ENCODE assay signal across 12 mouse cellular contexts in the genomic region with DNA sequence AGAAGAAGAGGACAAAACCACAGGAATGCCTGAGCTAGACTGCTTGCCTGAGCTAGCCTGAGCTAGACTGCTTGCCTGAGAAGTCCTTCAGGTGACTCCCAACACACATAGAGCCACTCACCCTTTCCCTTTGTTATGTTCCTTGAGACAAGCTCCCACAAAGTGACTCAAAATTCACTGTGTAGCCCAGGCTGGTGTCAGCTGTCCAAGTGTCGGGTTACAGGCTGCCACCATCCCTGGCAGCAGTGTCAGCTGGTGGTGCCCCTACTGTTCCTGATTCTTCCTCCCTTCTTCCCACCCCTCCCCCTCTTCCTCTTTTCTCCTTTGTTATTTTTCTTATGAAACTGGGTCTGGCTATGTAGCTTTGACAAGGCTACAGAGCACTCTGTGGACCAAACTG. TPM values are rescaled to one million over a fixed set of nuclear protein-coding genes. Genes with fewer than 3 reads are reported as not detected.
DNase-seq lines count a peak whose midpoint lies in the region; ATAC-seq and TF ChIP-seq lines count a peak whose summit lies in the region.
"Had no signal": no experiment of that assay in that cellular context is flagged by ENCODE, and none has a peak within 500 bp of the region (broad histone marks: within the 10 kb centered on the region; RNA-seq: fewer than 3 reads in every experiment).

No protein-coding gene starts in this region.

- H3K9me3 ChIP-seq in heart, embryonic 12.5 days (replicated peaks), result no peaks in the 10 kb centered on the region; the same call in 1 of the 2 replicates
- peaks cover 3% of the 10 kb centered on the region; the same call in 1 of the 2 replicates for H3K9me3 ChIP-seq in limb, embryonic 12.5 days

- peaks cover 35% of the 10 kb centered on the region for H3K4me1 ChIP-seq in heart, embryonic 12.5 days (replicated peaks)
- peaks cover 32% of the 10 kb centered on the region for H3K4me1 ChIP-seq in bone marrow macrophage, adult 2 months (ENCODE audit: control insufficient read depth, insufficient read depth, low read length)
- H3K4me1 ChIP-seq in limb, embryonic 12.5 days (replicated peaks), result peaks cover 4% of the 10 kb centered on the region; the same call in 1 of the 2 replicates

- no peaks in the 10 kb centered on the region for H3K27me3 ChIP-seq in heart, embryonic 12.5 days (replicated peaks)
- no peaks in the 10 kb centered on the region for H3K27me3 ChIP-seq in limb, embryonic 12.5 days

- no peak overlapping the region for H3K4me3 ChIP-seq in heart, embryonic 12.5 days
- H3K4me3 ChIP-seq in bone marrow macrophage, adult 2 months (ENCODE audit: insufficient read depth, low read length), result no peak overlapping the region
- no peak overlapping the region for H3K4me3 ChIP-seq in limb, embryonic 12.5 days (replicated peaks)

- H3K27ac ChIP-seq in heart, embryonic 12.5 days (ENCODE audit: poor library complexity, severe bottlenecking), result no peak overlapping the region
- H3K27ac ChIP-seq in bone marrow macrophage, adult 2 months (ENCODE audit: insufficient read depth, low read depth, low read length), result peak overlapping the region; percentile 40
- no peak overlapping the region for H3K27ac ChIP-seq in limb, embryonic 12.5 days

- 50% methylated on average over 1 of the region's 1 CpGs for WGBS in heart, embryonic 12.5 days
- 28% methylated on average over 1 of the region's 1 CpGs for WGBS in limb, embryonic 12.5 days

- no peak overlapping the region for H3K9ac ChIP-seq in heart, embryonic 12.5 days
- no peak overlapping the region for H3K9ac ChIP-seq in limb, embryonic 12.5 days (replicated peaks)

- no peak for TF ChIP-seq POLR2A in bone marrow macrophage, adult 2 months (IDR thresholded peaks at IDR 0.05; ENCODE audit: borderline replicate concordance, low read depth, low read length)

- H3K36me3 ChIP-seq in heart, embryonic 12.5 days, result 0 out of 2 replicates have a peak, but pooled peaks cover 4% of the 10 kb centered on the region
- no peaks in the 10 kb centered on the region for H3K36me3 ChIP-seq in limb, embryonic 12.5 days

- ATAC-seq in heart, embryonic 12.5 days (ENCODE audit: insufficient number of reproducible peaks, low FRiP score), result no peak
- peak; percentile 35; the same call in 1 of the 2 replicates for ATAC-seq in limb, embryonic 12.5 days (ENCODE audit: insufficient number of reproducible peaks, insufficient read depth, low FRiP score, low TSS enrichment, low read depth)
- ATAC-seq in megakaryocyte-erythroid progenitor cell, adult 5-6 weeks (replicated peaks; ENCODE audit: low FRiP score, low TSS enrichment, poor library complexity, severe bottlenecking), result no peak

- TF ChIP-seq CTCF in bone marrow macrophage, adult 2 months (IDR thresholded peaks at IDR 0.05; ENCODE audit: low read depth, low read length), result no peak

- H3K4me2 ChIP-seq in heart, embryonic 12.5 days, result no peak overlapping the region
- H3K4me2 ChIP-seq in limb, embryonic 12.5 days, result no peak overlapping the region

- peak; percentile 90 for DNase-seq in heart, adult 11 months
- peak; percentile 34 for DNase-seq in 3134 (ENCODE audit: extremely low read depth, insufficient read length, low spot score)
- no peak for DNase-seq in spleen, postnatal 10 days (ENCODE audit: low spot score in 2 of 2)
- DNase-seq in heart, adult 9 months (ENCODE audit: low spot score in 2 of 2), result no peak
- DNase-seq: cerebellum, adult 18-20 months; heart, postnatal 14 days; left cerebral cortex, postnatal 4 days; right cerebral cortex, postnatal 14 days had no signal

RNA-seq across cellular contexts. Expression of gene Strn3, which starts 12.2 kb away (rescaled TPM):
- 54.8 and 58.6 TPM in 2 replicates for polyA plus RNA-seq in heart, embryonic 12.5 days (2016; fragmentation: Nextera tagmentation; extraction: Ambion mirVana)
- polyA plus RNA-seq in bone marrow macrophage, adult 2 months (2012; ENCODE audit: insufficient read depth, insufficient read length, missing spikeins), result 35.1 and 38.2 TPM in 2 replicates
- 62.5 and 63.7 TPM in 2 replicates for polyA plus RNA-seq in limb, embryonic 12.5 days (2016; fragmentation: Nextera tagmentation; extraction: Ambion mirVana)
- total RNA-seq in megakaryocyte-erythroid progenitor cell, adult 5-6 weeks (2014; fragmentation: Nextera tagmentation), result 40.2 and 46.4 TPM in 2 replicates
- 60.6 and 67.3 TPM in 2 replicates for total RNA-seq in megakaryocyte-erythroid progenitor cell, adult 5-6 weeks (2017)

RNA-seq across cellular contexts. Expression of gene Ap4s1, which starts 13.0 kb away (rescaled TPM):
- polyA plus RNA-seq in heart, embryonic 12.5 days (2016; fragmentation: Nextera tagmentation; extraction: Ambion mirVana), result 36.3 and 36.6 TPM in 2 replicates
- 24.9 and 27.6 TPM in 2 replicates for polyA plus RNA-seq in bone marrow macrophage, adult 2 months (2012; ENCODE audit: insufficient read depth, insufficient read length, missing spikeins)
- polyA plus RNA-seq in limb, embryonic 12.5 days (2016; fragmentation: Nextera tagmentation; extraction: Ambion mirVana), result 34.9 and 36.2 TPM in 2 replicates
- 16.7 and 19.4 TPM in 2 replicates for total RNA-seq in megakaryocyte-erythroid progenitor cell, adult 5-6 weeks (2014; fragmentation: Nextera tagmentation)
- total RNA-seq in megakaryocyte-erythroid progenitor cell, adult 5-6 weeks (2017), result 15.0 and 23.5 TPM in 2 replicates

Comparison
In these comparisons a context has a peak if more than half of its experiments do, and no peak if none do; other contexts are left out.
1. DNase-seq: peak in heart, adult 11 months (single experiment) and 3134 (single experiment); none in spleen, postnatal 10 days (0 of 2) and heart, adult 9 months (0 of 2).